Mouse (Mus musculus) embryonic facial prominence, embryonic 14.5 days (tissue): ENCODE measurements around the gene Abcb5. TPM values are rescaled to one million over a fixed set of nuclear protein-coding genes. Genes with fewer than 3 reads are reported as not detected.

Experiments
- ATAC-seq: fragments of 200-750 bp; cut with Nextera tagmentation; 2 replicates; pipeline ENCODE4 v1.8.0; 2017; ENCODE audit warnings: low read depth, moderate number of reproducible peaks, moderate TSS enrichment
- DNase-seq: peaks from one replicate; pipeline ENCODE4 v3.0.0-alpha.2; 2015; ENCODE audit warnings: low spot score
- H3K27ac ChIP-seq: fragments of 300-500 bp; sonication (generic); replicated peaks from 2 replicates; pipeline ENCODE4 v1.5.1; 2014; ENCODE audit warnings: low read depth, mild to moderate bottlenecking, low read length, moderate library complexity
- H3K27me3 ChIP-seq: fragments of 300-500 bp; sonication (generic); replicated peaks from 2 replicates; pipeline ENCODE4 v1.6.1; 2014; ENCODE audit warnings: low read length; ENCODE audit not compliant: control insufficient read depth, insufficient read depth
- H3K36me3 ChIP-seq: fragments of 300-500 bp; sonication (generic); 2 replicates; pipeline ENCODE4 v1.6.1; 2014; ENCODE audit warnings: low read length, mixed read lengths; ENCODE audit not compliant: control insufficient read depth, insufficient read depth
- H3K4me1 ChIP-seq: fragments of 300-500 bp; sonication (generic); 2 replicates; pipeline ENCODE4 v1.6.1; 2014; ENCODE audit warnings: antibody characterized with exemption, low read length; ENCODE audit not compliant: control insufficient read depth, insufficient read depth
- H3K4me2 ChIP-seq: fragments of 300-500 bp; sonication (generic); 2 replicates; pipeline ENCODE4 v1.6.1; 2014; ENCODE audit warnings: low read depth, mild to moderate bottlenecking, low read length, moderate library complexity, mixed read lengths
- H3K4me3 ChIP-seq: fragments of 300-500 bp; sonication (generic); 2 replicates; pipeline ENCODE4 v1.5.1; 2014; ENCODE audit warnings: low read depth, mild to moderate bottlenecking, low read length
- H3K9ac ChIP-seq: fragments of 300-500 bp; sonication (generic); 2 replicates; pipeline ENCODE4 v1.6.1; 2014; ENCODE audit warnings: low read depth, mild to moderate bottlenecking, low read length, moderate library complexity, mixed read lengths
- H3K9me3 ChIP-seq: fragments of 300-500 bp; sonication (generic); 2 replicates; pipeline ENCODE4 v1.6.1; 2016; ENCODE audit warnings: low read length; ENCODE audit not compliant: control insufficient read depth
- WGBS: fragments of 180-500 bp; shearing (Covaris S2); extraction: QIAGEN DNeasy Blood & Tissue Kit; methylation state at CpG from one replicate; pipeline ENCODE4 v1.1.7; 2014; 5-methylcytosine and 5-hydroxymethylcytosine counted together
- polyA plus RNA-seq: library from polyadenylated mRNA; unstranded; fragments of >200 nt; fragmentation: Nextera tagmentation; extraction: Ambion mirVana; gene quantifications from 2 replicates; pipeline ENCODE4 v1.2.1, GENCODE M21; 2014

Abcb5 gene
- polyA plus RNA-seq, 1 experiment from 2014 or later = not detected

- H3K36me3 ChIP-seq = no peaks in the 10 kb centered on the region
- no peak overlapping the region for H3K27ac ChIP-seq
- WGBS = 26% methylated on average over 12 of the region's 12 CpGs
- DNase-seq = no peak
- no peak overlapping the region for H3K4me3 ChIP-seq
- H3K4me2 ChIP-seq = no peak overlapping the region
- H3K27me3 ChIP-seq = peaks cover 91% of the 10 kb centered on the region
- no peak for ATAC-seq
- no peak overlapping the region for H3K9ac ChIP-seq
- peaks cover 12% of the 10 kb centered on the region; the same call in 1 of the 2 replicates for H3K4me1 ChIP-seq
- no peaks in the 10 kb centered on the region for H3K9me3 ChIP-seq
Observed at GRCm38 (mm10) chr12:118850851-118851410, 115.3 kb downstream of the Abcb5 start.

- Histone ChIP-seq H3K4me1 (peaks cover 12% of the 10 kb centered on the region; the same call in 1 of the 2 replicates), H3K9me3 (no peaks in the 10 kb centered on the region), H3K9ac (peak overlapping the region; percentile 30; the same call in 1 of the 2 replicates), H3K36me3 (no peaks in the 10 kb centered on the region), H3K27ac (no peak overlapping the region), H3K27me3 (peaks cover 95% of the 10 kb centered on the region), H3K4me3 (peak overlapping the region; percentile 43), H3K4me2 (0 out of 2 replicates have a peak overlapping the region, but pooled peaks have one; percentile 50)
- DNase-seq (peak; percentile 15), ATAC-seq (no peak)
- 0% methylated on average over 11 of the region's 11 CpGs for WGBS
Observed at GRCm38 (mm10) chr12:118849996-118850395, 116.2 kb downstream of the Abcb5 start.

GRCm38 (mm10) chr12:118849203-118849861 is 116.9 kb downstream of the Abcb5 start:
- 0% methylated on average over 41 of the region's 78 CpGs for WGBS
- Histone ChIP-seq H3K36me3 (no peaks in the 10 kb centered on the region), H3K27ac (no peak overlapping the region), H3K4me3 (peak overlapping the region; percentile 43), H3K4me1 (peaks cover 9% of the 10 kb centered on the region; the same call in 1 of the 2 replicates), H3K27me3 (peaks cover 95% of the 10 kb centered on the region), H3K9ac (peak overlapping the region; percentile 55; the same call in 1 of the 2 replicates), H3K4me2 (peak overlapping the region; percentile 50), H3K9me3 (no peaks in the 10 kb centered on the region)
- ATAC-seq (peak; percentile 17; the same call in 1 of the 2 replicates), DNase-seq (no peak)

GRCm38 (mm10) chr12:118848496-118849202 is 117.6 kb downstream of the Abcb5 start:
- H3K36me3 ChIP-seq = no peaks in the 10 kb centered on the region
- H3K4me3 ChIP-seq = peak overlapping the region; percentile 43
- DNase-seq = peak; percentile 37
- H3K4me1 ChIP-seq = peaks cover 8% of the 10 kb centered on the region; the same call in 1 of the 2 replicates
- H3K4me2 ChIP-seq = peak overlapping the region; percentile 50
- peaks cover 95% of the 10 kb centered on the region for H3K27me3 ChIP-seq
- H3K9me3 ChIP-seq = no peaks in the 10 kb centered on the region
- peak overlapping the region; percentile 55 for H3K9ac ChIP-seq
- WGBS = under 1% methylated on average over 34 of the region's 80 CpGs
- peak; percentile 44 for ATAC-seq
- peak overlapping the region; percentile 39; the same call in 1 of the 2 replicates for H3K27ac ChIP-seq

GRCm38 (mm10) chr12:118847861-118848495 is 118.2 kb downstream of the Abcb5 start:
- 2% methylated on average over 23 of the region's 23 CpGs for WGBS
- peak overlapping the region; percentile 39; the same call in 1 of the 2 replicates for H3K27ac ChIP-seq
- H3K9me3 ChIP-seq = no peaks in the 10 kb centered on the region
- H3K4me3 ChIP-seq = peak overlapping the region; percentile 43
- H3K27me3 ChIP-seq = peaks cover 95% of the 10 kb centered on the region
- peak; percentile 23 for DNase-seq
- H3K9ac ChIP-seq = peak overlapping the region; percentile 55
- peaks cover 8% of the 10 kb centered on the region; the same call in 1 of the 2 replicates for H3K4me1 ChIP-seq
- ATAC-seq = no peak
- peak overlapping the region; percentile 61 for H3K4me2 ChIP-seq
- H3K36me3 ChIP-seq = no peaks in the 10 kb centered on the region

DNA sequence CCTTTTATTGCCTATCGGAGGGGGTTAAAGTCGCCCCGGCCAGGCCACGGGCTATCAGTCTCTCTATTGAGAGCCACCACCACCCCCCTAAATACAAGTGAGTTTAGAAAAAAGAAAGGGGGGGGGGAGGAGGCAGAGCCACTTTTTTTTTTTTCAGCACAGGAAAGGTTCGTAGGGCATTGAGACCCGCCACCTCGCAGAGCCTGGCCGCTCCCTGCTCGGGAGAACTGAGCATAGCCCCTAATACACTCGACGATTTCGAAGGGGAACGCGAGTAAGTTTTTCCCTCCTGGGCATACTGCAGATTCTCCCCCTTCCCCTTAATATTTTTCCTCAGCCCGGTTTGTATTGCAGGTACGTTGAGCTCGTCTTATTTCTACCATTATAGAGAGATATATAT is 118.8 kb downstream of the Abcb5 start:
- Histone ChIP-seq H3K4me3 (peak overlapping the region; percentile 43), H3K4me1 (peaks cover 8% of the 10 kb centered on the region; the same call in 1 of the 2 replicates), H3K27me3 (peaks cover 96% of the 10 kb centered on the region), H3K9ac (no peak overlapping the region), H3K9me3 (no peaks in the 10 kb centered on the region), H3K36me3 (no peaks in the 10 kb centered on the region), H3K27ac (no peak overlapping the region), H3K4me2 (peak overlapping the region; percentile 61)
- ATAC-seq (no peak), DNase-seq (no peak)
- under 1% methylated on average over 17 of the region's 17 CpGs for WGBS

DNA sequence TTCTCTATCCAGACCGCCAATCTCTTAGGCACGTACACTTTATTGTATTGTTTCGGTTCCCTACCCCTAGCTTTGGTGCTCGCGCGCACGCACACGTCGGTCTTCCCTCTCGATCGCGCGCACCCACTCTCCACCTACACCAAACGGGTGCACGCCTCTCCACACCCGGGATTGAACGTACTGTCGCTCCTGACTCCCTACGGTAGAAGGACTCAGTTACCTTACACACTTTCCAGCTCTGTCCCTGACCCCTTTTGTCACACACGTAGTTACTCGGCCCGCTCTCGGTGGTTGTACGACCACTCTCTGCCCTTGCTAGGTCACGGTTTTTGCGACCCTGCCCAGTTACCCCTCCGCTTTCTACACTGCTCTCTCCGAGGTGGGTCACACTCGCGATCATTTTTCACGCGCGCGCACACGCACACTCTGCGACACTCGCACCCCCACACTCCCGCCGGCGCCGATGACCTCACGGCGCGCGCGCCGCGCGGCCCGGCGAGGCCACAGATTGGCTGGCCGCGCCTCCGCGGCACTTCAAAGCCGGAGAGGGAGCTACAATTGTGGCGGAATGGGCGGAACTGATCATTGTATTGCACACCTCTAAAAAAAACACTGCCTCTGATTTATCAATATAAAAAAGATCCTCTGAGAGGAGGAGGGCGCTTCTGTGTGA is 119.4 kb downstream of the Abcb5 start:
- peaks cover 96% of the 10 kb centered on the region for H3K27me3 ChIP-seq
- peaks cover 8% of the 10 kb centered on the region; the same call in 1 of the 2 replicates for H3K4me1 ChIP-seq
- DNase-seq (peak; percentile 80), ATAC-seq (peak; percentile 56)
- H3K4me2 ChIP-seq = peak overlapping the region; percentile 61
- no peaks in the 10 kb centered on the region for H3K9me3 ChIP-seq
- no peaks in the 10 kb centered on the region for H3K36me3 ChIP-seq
- peak overlapping the region; percentile 43 for H3K4me3 ChIP-seq
- under 1% methylated on average over 58 of the region's 59 CpGs for WGBS
- peak overlapping the region; percentile 68; the same call in 1 of the 2 replicates for H3K27ac ChIP-seq
- peak overlapping the region; percentile 41 for H3K9ac ChIP-seq
